Mouse (Mus musculus) heart, adult 2 months (tissue): ENCODE measurements around the gene Ttc41. TPM values are rescaled to one million over a fixed set of nuclear protein-coding genes. Genes with fewer than 3 reads are reported as not detected.
A peak's percentile ranks its signal among the peaks of the same experiment; 100 is the strongest.
"Not testable (repeated sequence)": the region's sequence is repeated elsewhere in the genome, so short reads cannot be mapped to it uniquely, and the experiment has no call there.

Experiments
- DNase-seq, 2 experiments: peaks; one replicate each; pipeline ENCODE4 v3.0.0; 2021
- H3K27ac ChIP-seq: fragments of 200-600 bp; 2 replicates; pipeline ENCODE4 v1.8.1; 2022
- H3K27me3 ChIP-seq: fragments of 200-500 bp; 2 replicates; pipeline ENCODE4 v1.6.1; 2012; ENCODE audit warnings: mild to moderate bottlenecking, low read length, inconsistent platforms, mixed read lengths; ENCODE audit not compliant: control insufficient read depth, insufficient read depth
- H3K36me3 ChIP-seq: fragments of 200-500 bp; 2 replicates; pipeline ENCODE4 v1.6.1; 2012; ENCODE audit warnings: low read length, inconsistent platforms; ENCODE audit not compliant: control insufficient read depth, insufficient read depth
- H3K4me1 ChIP-seq: fragments of 200-500 bp; 2 replicates; pipeline ENCODE4 v1.6.1; 2011; ENCODE audit warnings: low read length; ENCODE audit not compliant: control insufficient read depth, insufficient read depth
- H3K4me3 ChIP-seq: fragments of 200-600 bp; 2 replicates; pipeline ENCODE4 v1.8.1; 2022
- H3K79me2 ChIP-seq: fragments of 200-500 bp; replicated peaks from 2 replicates; pipeline ENCODE4 v1.6.1; 2012; ENCODE audit warnings: mild to moderate bottlenecking, inconsistent platforms, low read length, moderate library complexity, mixed read lengths; ENCODE audit not compliant: control insufficient read depth, insufficient read depth
- H3K9ac ChIP-seq: fragments of 200-500 bp; 2 replicates; pipeline ENCODE4 v1.6.1; 2012; ENCODE audit warnings: low read depth, mild to moderate bottlenecking, control low read depth, inconsistent platforms, low read length, mixed read lengths
- CTCF ChIP-seq: fragments of 200-600 bp; IDR thresholded peaks from 2 replicates; pipeline ENCODE4 v1.8.1; 2022; ENCODE audit warnings: antibody characterized with exemption, mild to moderate bottlenecking, moderate library complexity
- EP300 ChIP-seq: fragments of 200-500 bp; IDR thresholded peaks from 2 replicates; pipeline ENCODE4 v1.6.1; 2011; ENCODE audit warnings: low read depth, low read length, control low read depth; ENCODE audit not compliant: insufficient read depth
- POLR2A ChIP-seq: fragments of 200-500 bp; IDR thresholded peaks from 2 replicates; pipeline ENCODE4 v1.6.1; 2011; ENCODE audit warnings: mild to moderate bottlenecking, low read depth, low read length, control low read depth; ENCODE audit not compliant: insufficient read depth
- WGBS: fragments of 180-500 bp; shearing (Covaris S2); methylation state at CpG from one replicate; pipeline ENCODE4 v1.1.7; 2018; 5-methylcytosine and 5-hydroxymethylcytosine counted together
- intact Hi-C: fragments of 180-260 bp; cut with DNase I; formaldehyde crosslinking; loops from one replicate; pipeline ENCODE4 v1.15.1; 2025
- long read RNA-seq: library from polyadenylated mRNA; stranded (forward); transcript quantifications from one replicate; pipeline ENCODE4 v2.0.0, GENCODE M21; 2021
- polyA plus RNA-seq: library from polyadenylated mRNA; depleted of rRNA; stranded (reverse); fragments of >200 nt; gene quantifications from 2 replicates; pipeline ENCODE4 v1.2.3, GENCODE M21; 2012; rRNA removed
- total RNA-seq, 2 experiments: library from RNA; stranded (reverse); gene quantifications; 2 replicates each; pipeline ENCODE4 v1.2.3; 2021

Gene Ttc41
- 1 to 10 TPM; 2.1 to 2.2 TPM for total RNA-seq
- 1.2 and 2.1 TPM in 2 replicates for polyA plus RNA-seq
- long read RNA-seq, partial matches to known transcripts, result 1 of 2 reads
- long read RNA-seq, other reads (novel, unspliced or antisense), result 1 of 2 reads

DNA sequence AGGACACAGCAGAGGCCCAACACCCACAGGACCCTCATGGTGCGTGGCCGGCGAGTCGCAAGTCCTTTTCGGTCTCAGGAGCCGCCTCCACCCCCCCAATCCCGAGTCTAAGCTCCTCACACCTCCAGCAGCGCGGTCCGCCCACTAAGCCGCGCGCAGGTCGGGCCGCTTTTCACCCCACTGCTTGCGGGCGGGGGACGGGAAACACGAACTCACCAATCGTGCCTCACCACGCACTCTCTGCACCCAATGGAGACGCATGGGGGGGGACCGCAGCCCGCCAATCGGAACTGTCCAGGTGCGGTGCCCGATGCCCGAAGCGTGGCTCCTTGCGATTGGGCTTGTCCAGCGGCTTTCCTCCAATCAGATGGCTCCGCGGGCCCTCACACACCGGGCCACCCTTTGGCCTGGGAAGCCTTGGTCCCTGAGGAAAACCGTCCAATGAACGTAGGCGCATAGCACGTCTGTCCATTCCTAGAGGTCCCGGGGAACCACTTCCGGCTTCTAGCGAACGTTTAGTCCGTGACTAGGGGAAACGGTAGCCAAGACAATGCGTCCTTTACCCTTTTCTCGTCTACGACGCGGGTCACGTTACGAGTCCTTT, at the start of gene Ttc41, which contains the start of gene Hsp90b1:
Gene Ttc41 (plus strand): TSS at position 494 of the 604 bp plus-strand sequence.
Gene Hsp90b1 (minus strand): TSS at position 192 of the 604 bp plus-strand sequence.
- Histone ChIP-seq H3K4me3 (peak within 1 kb of the TSS; percentile 93), H3K79me2 (peaks cover 3% of the 10 kb centered on the region), H3K27me3 (no peaks in the 10 kb centered on the region), H3K9ac (peak within 1 kb of the TSS; percentile 79), H3K4me1 (peaks cover 8% of the 10 kb centered on the region), H3K27ac (peak within 1 kb of the TSS; percentile 98), H3K36me3 (peaks cover 38% of the 10 kb centered on the region)
- WGBS, result under 1% methylated on average over 51 of the region's 51 CpGs
- intact Hi-C loops, result loop anchor here (2.0 to 10.0 kb wide), 3 partner anchors 21 to 751 kb away; partner anchors contain the start of gene Rtcb
- TF ChIP-seq POLR2A (peak; percentile 95), CTCF (no peak)
- DNase-seq, result peak; percentile 97 to 100

GRCm38 (mm10) chr10:86670550-86670949, 35.1 kb upstream of the Ttc41 start:
- H3K27ac ChIP-seq, H3K79me2 ChIP-seq, intact Hi-C loops, H3K4me1 ChIP-seq, DNase-seq, H3K36me3 ChIP-seq, H3K27me3 ChIP-seq, H3K9ac ChIP-seq, H3K4me3 ChIP-seq: not testable (repeated sequence)
- WGBS, result 74% methylated on average over 4 of the region's 4 CpGs

DNA sequence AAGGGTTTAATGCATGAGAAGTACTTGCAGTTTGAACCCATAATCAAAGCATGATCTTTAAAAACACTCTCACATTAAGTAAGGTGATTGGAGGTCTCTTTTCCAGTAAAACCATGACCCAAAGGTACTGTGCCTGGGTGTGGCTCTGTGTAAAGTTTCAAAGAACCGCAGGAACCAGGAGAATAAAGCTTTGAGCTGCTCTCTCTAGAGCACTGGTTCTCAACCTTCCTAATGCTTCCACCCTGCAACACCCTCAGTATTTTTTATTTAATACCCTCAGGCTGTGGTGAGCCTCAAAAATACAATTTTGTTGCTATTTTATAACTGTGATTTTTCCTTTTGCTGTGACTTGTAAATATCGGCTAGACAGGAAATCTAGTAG, 20.8 kb upstream of the Ttc41 start:
- Histone ChIP-seq H3K4me3 (peak overlapping the region; percentile 75), H3K27ac (peak overlapping the region; percentile 81)
- 36% methylated on average over 2 of the region's 2 CpGs for WGBS
- not testable (repeated sequence) for H3K9ac ChIP-seq, H3K36me3 ChIP-seq, H3K79me2 ChIP-seq, H3K4me1 ChIP-seq, H3K27me3 ChIP-seq, DNase-seq
- intact Hi-C loops, result loop anchor here (2.0 kb wide), 1 partner anchor 20 kb away; the partner anchor contains the start of genes Hsp90b1 and Ttc41

- not testable (repeated sequence) for H3K36me3 ChIP-seq, H3K27me3 ChIP-seq, H3K4me1 ChIP-seq, H3K79me2 ChIP-seq
- WGBS, result 1% methylated on average over 53 of the region's 53 CpGs
- intact Hi-C loops, result loop anchor here (2.0 kb wide), 1 partner anchor 19 kb away; the partner anchor contains the start of genes Hsp90b1 and Ttc41
- Histone ChIP-seq H3K27ac (peak overlapping the region; percentile 81), H3K9ac (peak overlapping the region; percentile 72), H3K4me3 (peak overlapping the region; percentile 75)
- peak; percentile 82 to 84 for DNase-seq
- TF ChIP-seq POLR2A (peak; percentile 32; the same call in 1 of the 2 replicates), EP300 (0 out of 2 replicates have a peak, but pooled peaks have one; percentile 15)
These were observed 20.2 kb upstream of the Ttc41 start for GRCm38 (mm10) chr10:86685179-86686016.

- H3K27ac ChIP-seq, H3K9ac ChIP-seq, DNase-seq, H3K27me3 ChIP-seq, H3K36me3 ChIP-seq, H3K79me2 ChIP-seq, intact Hi-C loops, H3K4me1 ChIP-seq: not testable (repeated sequence)
- H3K4me3 ChIP-seq, result peak overlapping the region; percentile 75
- WGBS, result 19% methylated on average over 9 of the region's 9 CpGs
These were observed 19.6 kb upstream of the Ttc41 start for GRCm38 (mm10) chr10:86686017-86686360.

- WGBS, result 35% methylated on average over 3 of the region's 3 CpGs
- peaks cover 3% of the 10 kb centered on the region for H3K79me2 ChIP-seq
- peaks cover 58% of the 10 kb centered on the region for H3K36me3 ChIP-seq
- intact Hi-C loops, result loop anchor here (10.0 kb wide), 2 partner anchors 385 to 745 kb away; partner anchors contain the start of gene Rtcb
- no peak overlapping the region for H3K4me3 ChIP-seq
- H3K27ac ChIP-seq, result no peak overlapping the region
- H3K4me1 ChIP-seq, result peaks cover 10% of the 10 kb centered on the region
- no peaks in the 10 kb centered on the region for H3K27me3 ChIP-seq
- DNase-seq, result no peak
- H3K9ac ChIP-seq, result no peak overlapping the region
- TF ChIP-seq POLR2A (no peak), CTCF (no peak), EP300 (no peak)
These were observed 5.4 kb upstream of the Ttc41 start for GRCm38 (mm10) chr10:86700251-86700650.
